Mouse (Mus musculus): ENCODE data around the gene Retnlg.
"Not testable (repeated sequence)": the region's sequence is repeated elsewhere in the genome, so short reads cannot be mapped to it uniquely, and the experiment has no call there.

DNA sequence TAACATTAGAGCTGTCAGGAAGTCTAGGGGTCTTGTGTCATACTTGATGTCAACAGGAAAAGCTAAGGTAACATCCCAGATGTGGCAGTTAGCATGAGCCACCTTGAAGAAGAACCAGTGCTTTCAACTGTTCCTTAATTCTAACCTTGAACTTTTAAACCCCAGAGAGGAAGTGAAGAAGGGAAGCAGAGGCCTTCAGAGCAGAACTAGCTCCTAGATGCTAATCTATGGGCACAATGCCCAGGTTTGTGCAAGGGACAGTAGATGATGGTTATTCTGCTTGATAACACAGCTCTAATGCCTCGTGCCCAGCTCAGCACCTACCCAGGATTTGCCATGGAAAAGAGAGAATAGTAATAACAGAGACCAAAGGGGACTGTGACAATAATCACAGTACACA lies 38.8 kb upstream of the Retnlg start:
- not testable (repeated sequence) for TF ChIP-seq ZC3H11A (IDR thresholded peaks at IDR 0.05; ENCODE audit: borderline replicate concordance, low read depth, low read length); MAFK (IDR thresholded peaks at IDR 0.05; ENCODE audit: insufficient read depth, low read depth, low read length); CHD2 (IDR thresholded peaks at IDR 0.05; ENCODE audit: low read depth, low read length)
